Mouse (Mus musculus) E14TG2a.4 (cell line): Measurements from ENCODE around the gene Apbb1.

Experiments used
- CTCF ChIP-seq: conservative IDR thresholded peaks from 2 replicates; pipeline ENCODE4 v1.5.1; 2014; ENCODE audit warnings: low read length
- NANOG ChIP-seq: IDR thresholded peaks from 2 replicates; pipeline ENCODE4 v1.6.1; 2014; ENCODE audit warnings: borderline replicate concordance, low read length, mixed read lengths
- POU5F1 ChIP-seq: IDR thresholded peaks from 2 replicates; pipeline ENCODE4 v1.6.1; 2014; ENCODE audit warnings: low read length, borderline replicate concordance

DNA sequence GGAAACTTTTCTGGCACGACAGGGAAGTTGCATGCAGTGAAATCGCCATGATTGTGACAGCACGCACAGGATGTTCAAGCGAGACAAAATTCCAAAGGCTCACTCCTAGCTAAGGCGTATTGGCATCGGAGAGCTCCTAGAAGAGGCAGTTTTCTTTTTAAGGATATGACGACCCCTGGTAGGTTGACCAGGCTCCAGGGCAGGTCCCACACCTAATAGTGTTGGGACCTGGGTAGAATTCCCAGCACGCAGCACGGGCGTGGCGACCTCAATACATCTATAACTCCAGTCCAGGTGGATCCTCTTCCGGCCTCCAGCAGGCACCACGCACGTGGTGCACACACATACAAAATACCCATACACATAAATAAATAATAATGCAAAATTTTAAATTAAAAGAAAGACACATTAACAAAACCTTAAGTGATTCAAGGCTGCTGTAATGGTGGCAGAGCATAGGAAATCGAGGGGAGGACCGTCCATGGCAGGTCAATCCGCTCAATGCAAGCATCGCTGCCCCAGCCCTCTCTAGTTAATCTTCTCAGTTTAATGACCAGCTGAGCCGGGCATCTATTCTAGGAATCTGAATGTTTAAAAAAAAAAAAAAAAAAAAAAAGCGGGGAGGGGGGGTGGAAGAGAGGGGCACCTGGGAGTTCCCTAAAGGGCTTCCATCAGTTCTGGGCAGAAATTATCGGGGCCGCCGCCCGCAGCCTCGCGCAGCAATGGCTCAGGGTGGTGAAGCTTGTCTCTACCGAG, 27.8 kb downstream of the Apbb1 start:
- TF ChIP-seq CTCF (no peak), NANOG (no peak), POU5F1 (no peak)
